Mouse (Mus musculus) liver, embryonic 14.5 days (tissue): ENCODE results near the gene Fgfr2.

Source experiments
- CTCF ChIP-seq: IDR thresholded peaks from 2 replicates; pipeline ENCODE4 v1.5.1; 2016; ENCODE audit warnings: antibody characterized with exemption, low read depth, control low read depth
- EP300 ChIP-seq: IDR thresholded peaks from 2 replicates; pipeline ENCODE4 v1.6.1; 2016; ENCODE audit warnings: antibody characterized with exemption, low read depth

GRCm38 (mm10) chr7:132338350-132338749, 784.8 kb downstream of the Fgfr2 start:
- TF ChIP-seq CTCF = no peak
- no peak for TF ChIP-seq EP300
